Mouse (Mus musculus): ENCODE measurements around the gene Arhgap15.

GRCm38 (mm10) chr2:44438070-44438469, 689.4 kb downstream of the Arhgap15 start:
- TF ChIP-seq CTCF (IDR thresholded peaks at IDR 0.05; ENCODE audit: borderline replicate concordance, insufficient read depth, low read length) (no peak), POLR2A (IDR thresholded peaks at IDR 0.05; ENCODE audit: low read depth, low read length) (no peak)

Data from embryonic fibroblast, embryonic 13.5 days (primary cell).